Mouse (Mus musculus) megakaryocyte progenitor cell, adult 5-6 weeks (primary cell): Measurements from ENCODE around the gene Gatb. TPM values are rescaled to one million over a fixed set of nuclear protein-coding genes. Genes with fewer than 3 reads are reported as not detected.

Experiments
- ATAC-seq: replicated peaks from 2 replicates; pipeline ENCODE4 v1.8.0; 2016; ENCODE audit warnings: mild to moderate bottlenecking, moderate TSS enrichment, inconsistent platforms; ENCODE audit not compliant: poor library complexity
- total RNA-seq, 2 experiments: library from RNA; stranded (forward) in 1 of 2; stranded (reverse) in 1 of 2; fragments of 157-497, 149-512 nt in 1 of 2; fragments of 200-1000 nt in 1 of 2; gene quantifications; 2 replicates each; pipeline versions ENCODE4 v1.2.3 to v1.2.4; 2015 to 2017

Gene Gatb
- total RNA-seq, 2 experiments from 2014 or later, result 9.3 to 12.2 TPM

DNA sequence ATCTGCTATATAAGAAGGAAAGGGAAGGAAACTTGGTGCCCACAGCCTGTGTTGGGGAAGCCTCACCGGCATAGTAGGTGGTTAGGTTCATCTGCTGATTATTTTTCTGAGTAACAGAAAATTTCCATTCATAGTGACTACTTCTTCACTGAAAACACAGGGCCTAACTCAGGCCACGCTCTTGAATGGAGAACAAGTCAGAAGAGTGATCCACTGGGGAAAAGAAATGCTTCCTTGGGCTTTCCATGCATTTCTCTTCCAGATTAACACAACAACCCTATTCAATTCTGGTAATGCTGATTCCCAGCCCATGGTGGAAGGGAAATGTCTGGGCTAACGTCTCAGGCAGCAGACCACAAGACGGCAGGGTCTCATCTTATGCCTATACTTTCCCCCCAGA is 124.6 kb downstream of the Gatb start:
- ATAC-seq, result no peak

DNA sequence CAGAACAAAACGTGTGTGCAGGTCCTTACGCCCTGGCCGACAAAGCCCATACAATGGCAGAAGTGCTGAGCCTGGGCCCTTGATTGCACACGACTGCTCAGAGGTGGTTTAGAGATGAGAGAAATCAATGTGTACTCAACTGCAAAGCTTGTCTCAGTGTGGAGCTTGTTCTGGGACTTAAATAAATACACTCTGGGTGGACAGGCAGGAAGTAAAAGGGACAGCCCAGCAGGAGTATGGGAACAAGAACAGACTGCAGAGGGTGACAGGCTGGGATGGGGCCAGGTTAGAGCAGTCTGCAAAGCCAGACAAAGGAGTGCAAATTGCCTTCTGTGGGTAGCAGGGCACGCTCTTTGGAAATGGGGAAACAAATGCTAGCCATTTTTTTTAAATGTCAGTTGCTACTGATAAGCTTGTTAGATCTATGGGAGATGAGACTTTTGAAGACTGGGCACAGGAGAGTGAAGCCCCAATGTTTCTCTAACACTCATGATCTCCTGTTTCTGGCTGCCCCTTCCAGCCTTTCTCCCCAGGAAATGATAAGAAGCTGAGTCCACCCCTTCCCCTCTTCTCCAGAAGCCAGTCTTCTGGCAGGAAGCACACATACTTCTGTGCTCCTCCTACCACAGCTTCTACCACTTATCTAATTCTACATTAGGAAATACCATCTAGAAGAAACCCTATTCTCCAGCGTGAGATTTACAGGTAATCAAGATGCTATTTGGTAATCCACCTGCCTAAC is 129.4 kb downstream of the Gatb start:
- ATAC-seq, result no peak

Other genes with a start within 250 kb of the Gatb start
- gene Fam160a1, start 243.2 kb downstream of the Gatb start, total RNA-seq (2015), result not detected in 2 replicates
- not detected in 2 replicates for gene Fam160a1, start 243.2 kb downstream of the Gatb start, total RNA-seq (2017)